Mouse (Mus musculus) spleen, adult 2 months (tissue): Measurements from ENCODE around the gene Srebf2.

Source experiments
- CTCF ChIP-seq: fragments of 200-500 bp; IDR thresholded peaks from 2 replicates; pipeline ENCODE4 v1.5.1; 2011; ENCODE audit warnings: mild to moderate bottlenecking, inconsistent platforms; ENCODE audit not compliant: insufficient read depth, insufficient read length, insufficient replicate concordance; ENCODE audit errors: extremely low read depth
- POLR2A ChIP-seq: fragments of 200-500 bp; IDR thresholded peaks from 2 replicates; pipeline ENCODE4 v1.6.1; 2011; ENCODE audit warnings: low read depth, low read length, inconsistent platforms

DNA sequence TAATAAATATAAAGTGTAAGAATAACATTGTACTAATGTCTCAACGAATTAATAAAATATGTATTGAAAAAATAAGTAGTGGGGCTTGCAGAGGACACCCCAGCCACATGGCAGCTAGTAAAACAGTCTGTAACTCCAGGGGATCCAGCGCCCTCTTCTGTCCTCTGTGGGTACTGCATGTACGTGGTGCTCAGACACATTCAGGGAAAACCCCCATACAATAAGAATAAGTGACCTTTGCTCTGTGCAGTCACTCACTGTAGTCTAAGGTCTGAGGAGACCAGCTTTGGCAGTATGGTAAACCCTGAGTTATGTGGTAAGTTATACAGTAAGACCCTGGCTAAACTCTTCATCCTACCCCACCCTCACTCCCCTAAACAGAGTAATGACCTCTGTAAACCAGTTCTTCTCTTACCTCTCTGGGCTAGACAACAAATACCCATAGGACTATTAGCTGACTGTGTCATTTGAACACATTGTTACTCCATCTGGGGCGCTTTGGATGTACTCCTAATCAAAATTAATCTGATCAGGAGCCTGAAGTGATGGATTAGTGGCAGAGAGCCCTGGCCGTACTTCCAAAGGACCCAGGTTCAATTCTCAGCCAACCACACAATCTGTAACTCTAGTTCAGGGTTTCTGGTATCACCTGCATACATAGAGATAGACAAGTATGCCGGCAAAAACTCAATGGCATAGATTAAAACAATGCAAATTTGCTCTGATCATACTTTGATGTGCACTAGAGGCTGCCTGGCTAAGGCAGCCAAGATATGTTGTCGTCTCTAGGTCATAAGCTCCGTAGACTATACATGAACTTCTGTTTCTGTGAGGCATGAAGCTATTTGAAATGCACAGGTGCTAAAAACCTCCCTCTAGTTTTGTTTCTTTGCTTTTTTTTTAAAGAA lies 18.6 kb downstream of the Srebf2 start:
- TF ChIP-seq POLR2A: no peak
- TF ChIP-seq CTCF: peak; percentile 68; the same call in 1 of the 2 replicates
